Mouse (Mus musculus) heart, postnatal 0 days (tissue): ENCODE results near the gene Peli2.

ENCODE experiments used
- CTCF ChIP-seq: IDR thresholded peaks from 2 replicates; pipeline ENCODE4 v1.5.1; 2016; ENCODE audit warnings: antibody characterized with exemption, control low read depth, low read depth
- EP300 ChIP-seq: IDR thresholded peaks from 2 replicates; pipeline ENCODE4 v1.6.1; 2016; ENCODE audit warnings: antibody characterized with exemption, low read depth

- TF ChIP-seq EP300 = no peak
- no peak for TF ChIP-seq CTCF
These were observed 76.2 kb downstream of the Peli2 start for GRCm38 (mm10) chr14:48196804-48197203.
